Mouse (Mus musculus) stomach, embryonic 15.5 days (tissue): ENCODE results near the gene Oscp1. TPM values are rescaled to one million over a fixed set of nuclear protein-coding genes. Genes with fewer than 3 reads are reported as not detected.
"Not testable (repeated sequence)": the region's sequence is repeated elsewhere in the genome, so short reads cannot be mapped to it uniquely, and the experiment has no call there.

Experiments
- ATAC-seq: fragments of 200-750 bp; cut with Nextera tagmentation; 2 replicates; pipeline ENCODE4 v1.8.0; 2017; ENCODE audit warnings: low read depth, moderate number of reproducible peaks, moderate TSS enrichment; ENCODE audit not compliant: insufficient read depth, low FRiP score
- H3K27ac ChIP-seq: fragments of 300-500 bp; sonication (generic); 2 replicates; pipeline ENCODE4 v1.5.1; 2015; ENCODE audit warnings: mild to moderate bottlenecking, inconsistent platforms
- H3K27me3 ChIP-seq: fragments of 300-500 bp; sonication (generic); replicated peaks from 2 replicates; pipeline ENCODE4 v1.6.1; 2015; ENCODE audit warnings: inconsistent platforms
- H3K36me3 ChIP-seq: fragments of 300-500 bp; sonication (generic); 2 replicates; pipeline ENCODE4 v1.6.1; 2015; ENCODE audit warnings: inconsistent platforms
- H3K4me1 ChIP-seq: fragments of 300-500 bp; sonication (generic); 2 replicates; pipeline ENCODE4 v1.6.1; 2015; ENCODE audit warnings: inconsistent platforms
- H3K4me2 ChIP-seq: fragments of 300-500 bp; sonication (generic); 2 replicates; pipeline ENCODE4 v1.6.1; 2015; ENCODE audit warnings: mild to moderate bottlenecking, inconsistent platforms
- H3K4me3 ChIP-seq: fragments of 300-500 bp; sonication (generic); replicated peaks from 2 replicates; pipeline ENCODE4 v1.5.1; 2015; ENCODE audit warnings: inconsistent platforms
- H3K9ac ChIP-seq: fragments of 300-500 bp; sonication (generic); 2 replicates; pipeline ENCODE4 v1.6.1; 2015; ENCODE audit warnings: inconsistent platforms
- H3K9me3 ChIP-seq: fragments of 300-500 bp; sonication (generic); 2 replicates; pipeline ENCODE4 v1.6.1; 2016; ENCODE audit warnings: inconsistent platforms
- WGBS: fragments of 180-500 bp; shearing (Covaris S2); methylation state at CpG from one replicate; pipeline ENCODE4 v1.1.7; 2015; 5-methylcytosine and 5-hydroxymethylcytosine counted together
- polyA plus RNA-seq: library from polyadenylated mRNA; unstranded; fragments of >200 nt; fragmentation: Nextera tagmentation; extraction: Ambion mirVana; gene quantifications from 2 replicates; pipeline ENCODE4 v1.2.1, GENCODE M21; 2015

The Oscp1 gene
- polyA plus RNA-seq, 1 experiment from 2014 or later, result 13.5 TPM

DNA sequence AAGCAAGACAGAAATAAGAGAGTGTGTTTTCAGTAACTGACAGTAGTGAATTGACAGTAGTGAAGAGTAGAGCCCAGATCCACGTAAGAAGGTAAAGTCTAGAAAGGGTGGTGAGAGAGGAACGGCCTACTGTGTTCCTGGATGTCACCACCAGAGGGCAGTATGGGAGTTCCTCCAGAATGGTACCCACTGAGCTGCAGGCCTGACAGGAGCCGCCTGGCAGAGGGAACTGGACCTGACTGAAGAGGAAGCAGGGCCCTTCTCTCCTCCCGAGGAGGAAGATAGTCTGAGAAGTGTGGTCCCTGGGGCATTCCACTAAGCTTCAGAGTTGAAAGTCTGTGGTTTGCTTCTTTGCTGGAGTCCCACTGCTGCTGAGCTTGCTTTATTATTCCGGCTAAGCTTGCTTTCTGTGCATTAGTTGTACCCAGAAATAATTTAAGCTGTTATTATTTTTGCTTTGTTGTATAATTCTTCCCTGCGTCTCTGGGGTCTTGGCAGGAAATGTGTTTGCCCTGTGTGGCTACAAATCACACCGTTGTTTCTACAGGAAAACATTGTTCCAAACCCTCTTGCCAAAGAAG is 27.7 kb downstream of the Oscp1 start:
- Histone ChIP-seq H3K4me1 (0 out of 2 replicates have a peak, but pooled peaks cover 3% of the 10 kb centered on the region), H3K36me3 (no peaks in the 10 kb centered on the region), H3K27ac (peak overlapping the region; percentile 44; the same call in 1 of the 2 replicates), H3K9ac (no peak overlapping the region), H3K9me3 (no peaks in the 10 kb centered on the region), H3K4me2 (no peak overlapping the region), H3K4me3 (no peak overlapping the region), H3K27me3 (no peaks in the 10 kb centered on the region)
- WGBS, result 29% methylated on average over 7 of the region's 7 CpGs
- ATAC-seq, result peak; percentile 78

DNA sequence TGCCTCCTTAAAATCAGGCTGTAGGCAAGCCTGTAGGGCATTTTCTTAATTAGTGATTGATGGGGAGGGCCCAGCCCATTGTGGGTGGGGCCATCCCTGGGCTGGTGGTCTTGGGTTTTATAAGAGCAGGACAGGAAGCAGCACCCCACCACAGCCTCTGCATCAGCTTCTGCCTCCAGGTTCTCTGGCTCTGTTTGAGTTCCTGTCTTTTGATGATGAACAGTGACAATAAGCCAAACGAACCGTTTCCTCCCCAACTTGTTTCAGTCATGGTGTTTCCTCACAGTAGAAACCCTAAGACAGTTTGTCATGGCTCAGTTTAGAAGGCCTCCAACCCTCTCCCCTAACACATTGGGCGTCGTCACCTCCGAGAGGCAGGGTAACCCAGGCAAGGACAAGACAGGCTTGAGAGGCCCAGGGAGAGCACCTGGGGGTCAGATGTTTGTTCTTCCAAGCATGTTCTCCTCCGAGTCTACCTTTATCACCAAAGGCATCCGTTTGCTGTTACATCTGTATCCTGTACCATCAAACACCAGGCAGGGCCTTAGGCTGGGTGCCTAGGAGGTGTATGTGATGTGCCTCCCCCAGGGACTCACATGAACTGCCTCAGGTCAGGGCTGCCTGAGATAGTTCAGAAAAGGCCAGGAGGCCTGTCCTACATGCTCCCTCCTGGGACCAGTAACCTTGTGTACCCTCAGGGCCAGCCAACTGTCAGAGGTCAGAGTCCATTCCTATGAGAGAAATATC is 31.9 kb downstream of the Oscp1 start:
- no peaks in the 10 kb centered on the region for H3K36me3 ChIP-seq
- peak; percentile 54 for ATAC-seq
- no peak overlapping the region for H3K4me3 ChIP-seq
- 0 out of 2 replicates have a peak, but pooled peaks cover 3% of the 10 kb centered on the region for H3K4me1 ChIP-seq
- H3K4me2 ChIP-seq, result no peak overlapping the region
- 64% methylated on average over 7 of the region's 7 CpGs for WGBS
- no peak overlapping the region for H3K9ac ChIP-seq
- no peaks in the 10 kb centered on the region for H3K9me3 ChIP-seq
- no peaks in the 10 kb centered on the region for H3K27me3 ChIP-seq
- H3K27ac ChIP-seq, result 0 out of 2 replicates have a peak overlapping the region, but pooled peaks have one; percentile 19

GRCm38 (mm10) chr4:126090848-126091124 is 32.4 kb downstream of the Oscp1 start:
- H3K36me3 ChIP-seq, result no peaks in the 10 kb centered on the region
- 60% methylated on average over 4 of the region's 4 CpGs for WGBS
- ATAC-seq, result no peak
- 0 out of 2 replicates have a peak, but pooled peaks cover 3% of the 10 kb centered on the region for H3K4me1 ChIP-seq
- H3K9me3 ChIP-seq, result no peaks in the 10 kb centered on the region
- H3K4me2 ChIP-seq, result no peak overlapping the region
- H3K9ac ChIP-seq, result no peak overlapping the region
- H3K4me3 ChIP-seq, result no peak overlapping the region
- H3K27me3 ChIP-seq, result no peaks in the 10 kb centered on the region
- H3K27ac ChIP-seq, result no peak overlapping the region

DNA sequence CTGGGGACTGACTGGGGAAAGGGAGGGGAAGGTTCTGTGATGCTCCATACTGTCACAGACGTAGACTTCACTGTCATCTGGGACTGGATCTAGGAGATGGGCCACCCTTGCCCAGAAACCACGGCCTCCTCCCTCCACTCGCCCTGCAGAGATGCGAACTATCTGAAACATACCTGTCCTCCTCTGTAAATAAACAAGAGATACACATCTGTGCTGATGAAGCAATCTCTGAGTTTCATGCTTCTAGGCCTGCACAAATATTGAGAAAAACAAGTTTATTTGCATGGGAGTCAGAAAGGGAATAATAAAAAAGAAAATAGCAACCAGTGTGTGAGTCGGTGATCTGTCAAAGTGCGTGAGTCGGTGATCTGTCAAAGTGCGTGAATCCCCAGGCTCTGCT is 33.5 kb downstream of the Oscp1 start:
- Histone ChIP-seq H3K4me3 (no peak overlapping the region), H3K4me2 (no peak overlapping the region), H3K36me3 (no peaks in the 10 kb centered on the region), H3K9ac (no peak overlapping the region), H3K9me3 (no peaks in the 10 kb centered on the region), H3K27me3 (no peaks in the 10 kb centered on the region), H3K27ac (no peak overlapping the region), H3K4me1 (0 out of 2 replicates have a peak, but pooled peaks cover 1% of the 10 kb centered on the region)
- 75% methylated on average over 8 of the region's 8 CpGs for WGBS
- no peak for ATAC-seq

DNA sequence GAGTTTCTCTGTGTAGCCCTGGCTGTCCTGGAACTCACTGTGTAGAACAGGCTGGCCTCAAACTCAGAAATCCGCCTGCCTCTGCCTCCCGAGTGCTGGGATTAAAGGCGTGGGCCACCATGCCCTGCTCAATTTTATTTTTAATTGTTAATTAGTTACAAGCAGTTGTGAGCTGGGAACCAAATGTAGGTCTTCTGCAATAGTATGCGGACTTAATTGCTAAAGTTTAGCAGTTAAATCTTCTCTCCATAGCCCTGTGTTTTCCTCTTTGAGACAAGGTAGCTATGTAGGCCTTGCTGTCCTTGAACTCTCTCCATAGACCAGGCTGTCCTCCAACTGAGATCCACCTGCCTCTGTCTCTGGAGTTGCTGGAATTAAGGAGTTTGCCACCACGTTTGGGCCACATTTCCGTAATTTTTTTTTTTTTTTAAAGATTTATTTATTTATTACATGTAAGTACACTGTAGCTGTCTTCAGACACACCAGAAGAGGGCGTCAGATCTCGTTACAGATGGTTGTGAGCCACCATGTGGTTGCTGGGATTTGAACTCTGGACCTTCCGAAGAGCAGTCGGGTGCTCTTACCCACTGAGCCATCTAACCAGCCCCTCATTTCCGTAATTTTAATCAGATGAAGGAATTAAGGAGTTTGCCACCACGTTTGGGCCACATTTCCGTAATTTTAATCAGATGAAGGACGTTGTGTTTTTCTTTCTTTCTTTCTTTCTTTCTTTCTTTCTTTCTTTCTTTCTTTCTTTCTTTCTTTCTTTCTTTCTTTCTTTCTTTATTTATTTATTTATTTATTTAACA is 37.5 kb downstream of the Oscp1 start:
- not testable (repeated sequence) for H3K9me3 ChIP-seq, H3K27me3 ChIP-seq, H3K27ac ChIP-seq, H3K9ac ChIP-seq, ATAC-seq, H3K36me3 ChIP-seq
- Histone ChIP-seq H3K4me2 (peak overlapping the region; percentile 66; the same call in 1 of the 2 replicates), H3K4me3 (peak overlapping the region; percentile 76), H3K4me1 (peaks cover 13% of the 10 kb centered on the region; the same call in 1 of the 2 replicates)
- WGBS, result 52% methylated on average over 14 of the region's 14 CpGs

GRCm38 (mm10) chr4:126096464-126097111 is 38.2 kb downstream of the Oscp1 start, which contains the start of gene Lsm10:
TSS of gene Lsm10 (plus strand) at chr4:126096623.
- WGBS, result 2% methylated on average over 37 of the region's 37 CpGs
- no peaks in the 10 kb centered on the region for H3K27me3 ChIP-seq
- peaks cover 13% of the 10 kb centered on the region; the same call in 1 of the 2 replicates for H3K4me1 ChIP-seq
- peak; percentile 99 for ATAC-seq
- H3K4me3 ChIP-seq, result peak within 1 kb of the TSS; percentile 76
- H3K36me3 ChIP-seq, result no peaks in the 10 kb centered on the region
- H3K27ac ChIP-seq, result peak within 1 kb of the TSS; percentile 77
- H3K9me3 ChIP-seq, result no peaks in the 10 kb centered on the region
- H3K4me2 ChIP-seq, result peak within 1 kb of the TSS; percentile 66
- H3K9ac ChIP-seq, result peak within 1 kb of the TSS; percentile 56; the same call in 1 of the 2 replicates

DNA sequence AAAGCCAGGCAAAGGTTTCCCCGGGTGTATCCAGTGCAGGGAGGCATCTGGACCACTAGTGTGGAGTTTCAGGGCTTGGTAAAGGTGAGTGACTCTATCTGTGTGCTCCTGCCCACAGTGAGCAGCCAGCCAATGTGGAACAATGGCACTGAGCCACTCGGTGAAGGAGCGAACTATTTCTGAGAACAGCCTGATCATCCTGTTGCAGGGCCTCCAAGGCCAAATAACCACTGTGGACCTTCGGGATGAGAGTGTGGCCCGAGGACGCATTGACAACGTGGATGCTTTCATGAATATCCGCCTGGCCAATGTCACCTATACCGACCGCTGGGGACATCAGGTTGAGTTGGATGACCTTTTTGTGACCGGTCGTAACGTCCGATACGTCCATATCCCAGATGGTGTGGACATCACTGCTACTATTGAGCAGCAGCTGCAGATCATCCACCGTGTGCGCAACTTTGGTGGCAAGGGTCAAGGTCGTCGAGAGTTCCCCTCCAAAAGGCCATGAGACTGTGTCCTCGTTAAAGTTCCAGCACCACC is 39.4 kb downstream of the Oscp1 start:
- Histone ChIP-seq H3K27ac (no peak overlapping the region), H3K4me2 (no peak overlapping the region), H3K27me3 (no peaks in the 10 kb centered on the region), H3K4me1 (peaks cover 18% of the 10 kb centered on the region), H3K9ac (no peak overlapping the region), H3K4me3 (no peak overlapping the region), H3K9me3 (no peaks in the 10 kb centered on the region), H3K36me3 (no peaks in the 10 kb centered on the region)
- 91% methylated on average over 20 of the region's 20 CpGs for WGBS
- ATAC-seq, result no peak

DNA sequence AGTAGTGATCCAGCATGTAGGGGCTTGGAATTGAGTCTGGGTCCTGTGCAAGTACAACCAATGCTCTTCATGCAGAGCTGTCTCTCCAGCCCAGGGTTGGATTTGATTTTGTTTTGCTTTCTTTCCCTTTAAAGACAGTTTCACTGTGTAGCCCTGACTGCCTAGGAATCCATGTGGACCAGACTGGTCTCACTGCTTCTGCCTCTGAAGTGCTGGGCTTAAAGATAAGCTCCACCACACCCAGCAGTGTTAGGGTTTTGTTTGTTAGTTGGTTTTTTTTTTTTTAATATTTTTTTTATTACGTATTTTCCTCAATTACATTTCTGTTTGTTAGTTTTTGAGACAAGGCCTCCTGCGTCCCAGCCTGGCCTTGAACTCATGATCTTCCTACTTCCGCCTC is 41.0 kb downstream of the Oscp1 start:
- H3K4me1 ChIP-seq, result peaks cover 23% of the 10 kb centered on the region
- no peaks in the 10 kb centered on the region for H3K36me3 ChIP-seq
- no peak overlapping the region for H3K4me2 ChIP-seq
- peak overlapping the region; percentile 41; the same call in 1 of the 2 replicates for H3K27ac ChIP-seq
- no peak overlapping the region for H3K4me3 ChIP-seq
- H3K27me3 ChIP-seq, result no peaks in the 10 kb centered on the region
- H3K9ac ChIP-seq, result no peak overlapping the region
- WGBS, result 83% methylated on average over 3 of the region's 3 CpGs
- no peaks in the 10 kb centered on the region for H3K9me3 ChIP-seq
- ATAC-seq, result no peak

DNA sequence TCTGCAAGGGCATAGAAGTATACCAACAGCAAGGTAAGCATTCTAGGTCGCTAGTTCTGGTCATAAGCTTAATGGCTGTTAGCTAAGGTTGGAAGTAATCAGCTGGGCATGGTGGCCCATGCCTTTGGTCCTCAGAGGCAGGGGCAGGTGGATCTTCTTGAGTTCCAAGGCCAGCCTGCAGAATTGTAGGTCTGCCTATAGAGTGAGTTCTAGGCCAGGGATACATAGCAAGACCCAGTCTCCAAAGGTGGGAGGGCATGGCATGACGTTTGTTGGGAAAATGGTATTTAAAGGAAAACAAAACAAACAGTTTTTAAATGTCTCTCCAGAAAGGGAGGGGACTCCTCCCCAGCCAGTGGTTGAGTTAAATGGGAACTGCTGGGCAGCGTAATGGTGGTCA is 42.4 kb downstream of the Oscp1 start:
- no peaks in the 10 kb centered on the region for H3K27me3 ChIP-seq
- H3K4me3 ChIP-seq, result no peak overlapping the region

DNA sequence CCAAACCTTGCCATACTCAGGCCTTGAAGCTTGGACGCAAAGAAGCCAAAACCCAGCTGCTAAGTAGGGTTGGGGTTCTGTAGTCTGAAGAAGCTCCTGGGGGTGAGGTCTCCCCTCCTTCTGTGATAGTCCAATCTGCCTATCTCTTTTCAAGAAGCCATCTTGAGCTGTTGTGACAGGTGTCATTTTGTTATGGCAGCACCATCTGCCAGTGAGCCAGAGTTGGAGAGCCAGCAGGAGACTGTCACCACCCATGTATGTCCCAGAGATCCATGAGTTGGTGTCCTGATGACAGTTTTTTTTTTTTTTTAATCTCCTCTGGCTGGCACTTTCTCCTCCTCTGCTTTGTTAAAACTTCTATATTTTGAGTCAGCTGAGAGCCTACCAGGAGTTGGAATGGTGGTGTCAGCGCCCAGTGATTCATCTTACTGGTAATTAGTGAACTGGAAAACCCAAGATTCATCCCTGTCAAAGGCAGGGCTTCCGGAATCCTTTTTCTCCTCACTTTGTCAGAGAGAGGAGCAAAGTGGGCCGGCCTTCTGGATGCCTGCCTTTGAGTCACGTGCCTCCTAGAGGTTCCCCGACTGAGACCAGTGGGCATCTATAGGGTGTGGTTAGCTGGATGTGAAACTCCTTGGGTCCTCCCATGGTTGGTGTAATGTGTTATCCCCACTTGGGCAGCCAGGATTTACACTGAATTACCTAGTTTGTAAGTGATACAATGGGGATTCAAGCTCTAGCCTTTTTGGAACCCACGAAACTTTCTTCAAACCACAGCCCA is 43.9 kb downstream of the Oscp1 start:
- no peaks in the 10 kb centered on the region for H3K9me3 ChIP-seq
- H3K9ac ChIP-seq, result no peak overlapping the region
- peak overlapping the region; percentile 91 for H3K4me2 ChIP-seq
- H3K27ac ChIP-seq, result peak overlapping the region; percentile 92
- peaks cover 29% of the 10 kb centered on the region for H3K4me1 ChIP-seq
- 42% methylated on average over 7 of the region's 7 CpGs for WGBS
- no peak overlapping the region for H3K4me3 ChIP-seq
- H3K27me3 ChIP-seq, result no peaks in the 10 kb centered on the region
- H3K36me3 ChIP-seq, result no peaks in the 10 kb centered on the region
- ATAC-seq, result no peak

More for the DNA sequence above, 42.4 kb downstream of the Oscp1 start:
- ATAC-seq, result no peak
- peaks cover 34% of the 10 kb centered on the region for H3K4me1 ChIP-seq
- no peak overlapping the region for H3K4me2 ChIP-seq
- no peak overlapping the region for H3K9ac ChIP-seq
- H3K9me3 ChIP-seq, result no peaks in the 10 kb centered on the region
- H3K36me3 ChIP-seq, result no peaks in the 10 kb centered on the region
- WGBS, result 82% methylated on average over 3 of the region's 3 CpGs
- no peak overlapping the region for H3K27ac ChIP-seq
